Mouse (Mus musculus) midbrain, embryonic 11.5 days (tissue): ENCODE data around the gene Gm5475. TPM values are rescaled to one million over a fixed set of nuclear protein-coding genes. Genes with fewer than 3 reads are reported as not detected.

Experiments
- ATAC-seq: fragments of 200-750 bp; cut with Nextera tagmentation; 2 replicates; pipeline ENCODE4 v1.8.0; 2017; ENCODE audit warnings: moderate TSS enrichment, moderate library complexity; ENCODE audit not compliant: low FRiP score
- DNase-seq: peaks from one replicate; pipeline ENCODE4 v3.0.0; 2015; ENCODE audit warnings: low spot score; ENCODE audit errors: missing footprints
- H3K27ac ChIP-seq: fragments of 300-500 bp; sonication (generic); 2 replicates; pipeline ENCODE4 v1.5.1; 2014; ENCODE audit warnings: low read depth, low read length
- H3K27me3 ChIP-seq: fragments of 300-500 bp; sonication (generic); 2 replicates; pipeline ENCODE4 v1.6.1; 2014; ENCODE audit warnings: mild to moderate bottlenecking, low read length, moderate library complexity, mixed read lengths; ENCODE audit not compliant: control insufficient read depth, insufficient read depth
- H3K36me3 ChIP-seq: fragments of 300-500 bp; sonication (generic); 2 replicates; pipeline ENCODE4 v1.6.1; 2014; ENCODE audit warnings: mild to moderate bottlenecking, low read length, moderate library complexity, mixed read lengths; ENCODE audit not compliant: control insufficient read depth, insufficient read depth
- H3K4me1 ChIP-seq: fragments of 300-500 bp; sonication (generic); 2 replicates; pipeline ENCODE4 v1.6.1; 2014; ENCODE audit warnings: low read length; ENCODE audit not compliant: control insufficient read depth, insufficient read depth
- H3K4me2 ChIP-seq: fragments of 300-500 bp; sonication (generic); 2 replicates; pipeline ENCODE4 v1.6.1; 2014; ENCODE audit warnings: mild to moderate bottlenecking, moderate library complexity
- H3K4me3 ChIP-seq: fragments of 300-500 bp; sonication (generic); 2 replicates; pipeline ENCODE4 v1.5.1; 2014; ENCODE audit warnings: low read depth, low read length
- H3K9ac ChIP-seq: fragments of 300-500 bp; sonication (generic); 2 replicates; pipeline ENCODE4 v1.6.1; 2014; ENCODE audit warnings: low read length
- H3K9me3 ChIP-seq: fragments of 300-500 bp; sonication (generic); 2 replicates; pipeline ENCODE4 v1.6.1; 2016; ENCODE audit warnings: low read length; ENCODE audit not compliant: control insufficient read depth
- WGBS: fragments of 180-500 bp; shearing (Covaris S2); extraction: QIAGEN DNeasy Blood & Tissue Kit; methylation state at CpG from one replicate; pipeline ENCODE4 v1.1.7; 2014; 5-methylcytosine and 5-hydroxymethylcytosine counted together
- polyA plus RNA-seq: library from polyadenylated mRNA; unstranded; fragments of >200 nt; fragmentation: Nextera tagmentation; extraction: Ambion mirVana; gene quantifications from 2 replicates; pipeline ENCODE4 v1.2.1, GENCODE M21; 2014

Gene Gm5475
- polyA plus RNA-seq, 1 experiment from 2014 or later = not detected

DNA sequence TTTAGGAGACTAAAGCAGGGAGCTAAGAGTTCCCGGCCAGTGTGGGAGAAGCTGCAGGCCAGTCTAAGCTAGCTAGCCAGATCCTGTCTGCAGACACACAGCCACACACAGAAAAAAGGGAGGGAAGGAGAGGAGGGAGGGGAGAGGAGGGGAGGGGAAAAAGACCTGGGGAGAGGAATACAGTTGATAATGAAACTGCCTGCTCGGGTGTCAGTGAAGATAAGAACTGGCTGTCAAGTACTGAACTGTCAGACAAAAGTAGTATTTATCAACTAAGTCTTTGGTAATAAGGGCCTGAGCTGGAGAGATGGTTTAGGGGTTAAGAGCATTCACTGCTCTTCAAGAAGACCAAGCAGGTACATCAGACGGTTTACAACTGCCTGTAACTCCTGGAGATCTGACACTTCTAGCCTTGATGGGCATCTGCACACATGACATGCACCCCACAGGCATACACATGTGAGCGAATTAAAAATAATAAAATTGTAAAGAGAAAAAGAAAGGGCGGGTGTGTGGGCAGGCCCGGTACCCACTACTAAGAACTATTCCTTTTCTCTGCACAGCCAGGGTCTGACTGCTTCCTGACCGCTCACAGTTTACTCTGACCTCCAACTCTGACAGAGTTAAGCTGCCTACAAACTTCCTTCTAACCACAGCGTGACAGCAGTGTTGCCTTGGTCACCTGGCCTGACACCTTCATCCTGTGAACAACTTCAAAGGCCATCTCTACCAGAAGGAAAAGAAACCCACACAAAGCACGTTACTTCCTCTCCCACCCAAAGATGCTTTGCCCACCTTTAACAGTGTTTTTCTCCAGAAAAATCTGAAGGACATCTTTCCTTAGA lies 1.8 kb upstream of the Gm5475 start:
- DNase-seq (no peak), ATAC-seq (no peak)
- Histone ChIP-seq H3K27ac (no peak overlapping the region), H3K9ac (no peak overlapping the region), H3K4me3 (no peak overlapping the region), H3K27me3 (peaks cover 15% of the 10 kb centered on the region), H3K4me1 (peaks cover 16% of the 10 kb centered on the region), H3K9me3 (no peaks in the 10 kb centered on the region), H3K36me3 (no peaks in the 10 kb centered on the region), H3K4me2 (no peak overlapping the region)
- WGBS = 69% methylated on average over 9 of the region's 9 CpGs

DNA sequence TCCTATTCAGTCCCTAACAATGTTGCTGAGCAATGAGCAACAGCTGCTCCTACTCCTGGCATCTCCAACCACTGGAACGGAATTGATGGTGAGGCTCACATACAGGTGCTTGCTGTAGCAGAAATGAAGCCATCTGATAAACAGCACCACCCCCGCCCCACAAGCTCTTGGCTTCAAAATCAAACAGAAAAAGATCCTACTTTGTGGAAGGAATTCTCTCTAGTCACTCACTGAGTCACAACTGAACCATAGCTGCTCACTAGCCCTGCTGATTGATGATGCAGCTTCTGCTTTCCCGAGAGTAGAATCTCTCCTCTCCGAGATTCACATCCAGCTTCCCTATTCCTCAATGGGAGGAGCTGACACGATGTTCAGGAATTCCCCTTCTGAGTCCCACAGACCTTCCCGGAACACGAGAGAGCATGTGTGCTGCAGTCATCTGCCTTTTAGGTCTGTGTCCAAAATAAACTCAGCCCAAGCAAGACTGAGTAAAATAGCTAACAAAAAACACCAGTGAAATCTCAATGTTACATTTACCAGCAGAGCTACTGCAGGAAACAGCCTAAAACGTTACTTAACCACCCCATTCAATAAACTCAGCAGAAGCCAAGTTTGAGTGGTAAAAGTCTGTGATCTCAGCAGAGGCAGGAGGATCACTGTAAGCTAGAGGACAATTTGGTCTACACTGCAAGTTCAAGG lies 739 bp upstream of the Gm5475 start:
- Histone ChIP-seq H3K4me1 (peaks cover 16% of the 10 kb centered on the region), H3K9me3 (no peaks in the 10 kb centered on the region), H3K4me2 (peak overlapping the region; percentile 86; the same call in 1 of the 2 replicates), H3K4me3 (peak overlapping the region; percentile 97; the same call in 1 of the 2 replicates), H3K27me3 (peaks cover 17% of the 10 kb centered on the region), H3K9ac (peak overlapping the region; percentile 40), H3K36me3 (no peaks in the 10 kb centered on the region), H3K27ac (no peak overlapping the region)
- no peak for DNase-seq
- 57% methylated on average over 8 of the region's 8 CpGs for WGBS
- ATAC-seq = no peak

DNA sequence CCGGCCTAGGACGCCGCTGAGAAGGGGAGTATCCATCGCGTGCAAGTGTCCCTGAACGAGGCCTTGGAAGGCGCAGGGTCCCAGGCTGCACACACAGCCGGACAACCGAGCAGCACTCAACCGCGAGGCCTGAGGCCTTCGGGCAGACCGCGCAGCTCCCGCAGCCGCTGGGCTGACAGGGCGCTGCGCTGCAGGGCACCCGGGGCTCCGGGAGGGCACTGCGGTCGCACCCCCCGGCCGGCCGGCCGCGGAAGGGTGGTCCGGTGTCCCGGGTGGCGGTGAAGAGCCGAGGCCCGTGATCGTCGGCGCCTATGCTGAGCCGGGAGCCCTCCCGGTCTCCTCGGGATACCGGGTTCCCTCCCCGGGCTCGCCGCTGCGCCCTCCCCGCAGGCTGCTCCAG lies 529 bp downstream of the Gm5475 start:
- peaks cover 17% of the 10 kb centered on the region for H3K27me3 ChIP-seq
- DNase-seq (peak; percentile 94), ATAC-seq (peak; percentile 58)

DNA sequence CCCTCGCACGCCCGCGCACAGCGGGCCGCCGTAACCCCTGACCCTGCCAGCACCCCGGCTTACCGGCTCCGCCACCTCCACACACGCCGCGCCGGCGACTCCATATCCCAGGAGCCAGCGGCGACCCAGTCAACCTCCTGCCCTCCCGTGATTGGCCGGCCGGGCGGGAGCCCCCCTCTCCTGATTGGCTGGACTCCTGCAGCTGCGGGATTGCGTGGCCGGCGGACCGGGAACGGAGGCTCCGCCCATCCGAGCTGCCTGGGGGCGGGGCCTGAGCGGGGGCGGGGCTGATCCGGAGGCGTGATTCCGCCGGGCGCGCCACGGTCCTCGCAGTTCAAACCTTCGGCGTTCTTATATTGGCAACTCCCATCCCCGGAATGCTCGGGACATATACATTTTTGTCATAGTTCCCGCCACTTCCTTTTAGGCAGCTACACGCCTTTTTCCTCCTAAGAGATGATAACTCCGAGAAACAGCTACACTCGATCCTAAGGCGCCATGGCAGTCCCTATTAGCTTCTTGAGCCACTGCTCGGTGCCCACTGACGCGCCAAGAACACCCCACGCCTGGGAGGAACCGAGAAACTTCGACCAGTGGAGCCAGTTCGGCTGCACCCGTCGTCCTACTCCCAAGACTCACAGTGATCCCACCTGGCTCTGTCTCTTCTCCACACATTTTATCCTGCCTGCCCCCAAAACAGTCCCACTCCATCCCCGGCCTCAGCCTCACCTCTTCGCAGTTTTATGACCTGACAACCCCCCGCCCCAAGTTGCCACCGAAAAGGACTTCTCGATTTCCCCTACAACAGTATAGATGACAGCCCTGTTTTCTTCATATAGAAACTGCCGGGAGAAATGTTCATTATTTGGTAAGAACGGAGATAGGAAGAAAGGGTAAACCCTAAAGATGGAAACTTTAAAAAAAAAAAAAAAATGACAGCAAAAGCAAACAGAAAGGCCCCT lies 1.2 kb downstream of the Gm5475 start:
- peak; percentile 99 for DNase-seq
- WGBS = 1% methylated on average over 65 of the region's 65 CpGs
- H3K9ac ChIP-seq = peak overlapping the region; percentile 94
- H3K27ac ChIP-seq = no peak overlapping the region
- H3K9me3 ChIP-seq = no peaks in the 10 kb centered on the region
- H3K27me3 ChIP-seq = peaks cover 17% of the 10 kb centered on the region
- no peaks in the 10 kb centered on the region for H3K36me3 ChIP-seq
- ATAC-seq = peak; percentile 99
- H3K4me2 ChIP-seq = peak overlapping the region; percentile 86
- H3K4me3 ChIP-seq = peak overlapping the region; percentile 97
- peaks cover 16% of the 10 kb centered on the region for H3K4me1 ChIP-seq

More for the DNA sequence above, 529 bp downstream of the Gm5475 start:
- peak overlapping the region; percentile 97 for H3K4me3 ChIP-seq
- H3K4me1 ChIP-seq = peaks cover 16% of the 10 kb centered on the region
- no peaks in the 10 kb centered on the region for H3K9me3 ChIP-seq
- peak overlapping the region; percentile 86 for H3K4me2 ChIP-seq
- under 1% methylated on average over 37 of the region's 44 CpGs for WGBS
- no peak overlapping the region for H3K27ac ChIP-seq
- H3K36me3 ChIP-seq = no peaks in the 10 kb centered on the region
- peak overlapping the region; percentile 94 for H3K9ac ChIP-seq

DNA sequence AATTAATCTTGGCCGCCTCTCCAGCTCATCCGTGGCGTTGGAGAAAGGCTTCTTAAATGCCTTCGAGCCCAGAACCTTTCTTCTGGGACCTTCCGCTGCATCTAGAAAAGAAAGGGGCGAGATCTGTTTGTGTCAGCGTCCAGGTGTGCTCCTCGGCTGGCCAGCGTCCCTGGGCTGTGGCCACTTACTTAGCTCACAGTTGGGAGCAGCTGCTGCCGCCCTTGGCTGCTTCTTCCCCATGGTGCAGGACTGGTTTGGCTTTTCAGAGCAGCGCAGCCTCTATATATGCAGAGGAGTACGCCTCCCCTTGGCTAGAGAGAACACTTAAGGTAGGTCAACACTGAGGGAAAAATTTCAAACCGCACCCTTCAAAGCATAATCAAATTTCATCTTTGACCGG lies 2.0 kb downstream of the Gm5475 start:
- Histone ChIP-seq H3K4me1 (peaks cover 16% of the 10 kb centered on the region), H3K27ac (no peak overlapping the region), H3K27me3 (peaks cover 17% of the 10 kb centered on the region), H3K9ac (no peak overlapping the region; the same call in 1 of the 2 replicates), H3K4me3 (peak overlapping the region; percentile 97; the same call in 1 of the 2 replicates), H3K4me2 (peak overlapping the region; percentile 86), H3K36me3 (no peaks in the 10 kb centered on the region), H3K9me3 (no peaks in the 10 kb centered on the region)
- no peak for ATAC-seq
- WGBS = 5% methylated on average over 14 of the region's 14 CpGs
- DNase-seq = peak; percentile 91

DNA sequence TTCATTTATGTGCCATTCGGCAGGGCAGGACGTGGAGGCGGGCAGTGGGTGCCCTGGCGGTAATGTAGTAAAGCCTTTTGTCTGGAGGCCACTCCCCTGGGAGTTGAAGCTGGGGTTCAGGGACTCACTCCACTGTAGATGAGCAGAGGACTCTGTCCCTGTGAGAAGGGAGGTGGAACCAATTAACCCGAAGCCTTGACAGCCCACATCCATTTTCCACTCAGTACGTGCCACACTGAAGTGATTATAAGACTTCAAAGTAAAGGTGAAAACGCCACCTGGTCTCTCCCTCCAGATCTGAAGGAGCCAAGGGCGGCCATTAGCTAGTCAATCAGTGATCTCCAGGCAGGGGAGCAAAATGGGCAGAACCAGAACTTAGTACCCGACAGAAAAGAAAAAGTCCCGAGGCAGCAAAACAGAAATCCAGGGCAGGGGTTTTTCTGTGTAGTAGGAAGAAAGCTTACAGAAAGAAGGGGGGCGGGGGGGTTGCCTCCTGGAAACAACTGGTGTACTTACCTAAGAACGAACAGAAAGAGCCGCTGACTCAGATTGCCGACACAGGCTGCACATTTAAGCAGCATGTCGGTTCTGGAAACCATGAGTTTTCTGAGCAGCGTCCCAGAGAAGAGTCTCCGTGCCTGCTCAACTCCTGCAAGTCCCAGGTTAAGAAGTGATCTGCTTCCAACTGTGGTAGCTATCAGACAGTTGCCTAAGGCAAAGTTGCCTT lies 2.6 kb downstream of the Gm5475 start, which contains the start of gene Slc11a2:
Gene Slc11a2 (minus strand): TSS at position 677 of the 727 bp plus-strand sequence.
- Histone ChIP-seq H3K36me3 (no peaks in the 10 kb centered on the region), H3K27ac (no peak within 1 kb of the TSS), H3K4me1 (peaks cover 16% of the 10 kb centered on the region), H3K27me3 (peaks cover 17% of the 10 kb centered on the region), H3K4me2 (peak within 1 kb of the TSS; percentile 86), H3K9me3 (no peaks in the 10 kb centered on the region), H3K4me3 (peak within 1 kb of the TSS; percentile 97; the same call in 1 of the 2 replicates), H3K9ac (no peak within 1 kb of the TSS)
- WGBS = 34% methylated on average over 17 of the region's 17 CpGs
- no peak for ATAC-seq
- no peak for DNase-seq

DNA sequence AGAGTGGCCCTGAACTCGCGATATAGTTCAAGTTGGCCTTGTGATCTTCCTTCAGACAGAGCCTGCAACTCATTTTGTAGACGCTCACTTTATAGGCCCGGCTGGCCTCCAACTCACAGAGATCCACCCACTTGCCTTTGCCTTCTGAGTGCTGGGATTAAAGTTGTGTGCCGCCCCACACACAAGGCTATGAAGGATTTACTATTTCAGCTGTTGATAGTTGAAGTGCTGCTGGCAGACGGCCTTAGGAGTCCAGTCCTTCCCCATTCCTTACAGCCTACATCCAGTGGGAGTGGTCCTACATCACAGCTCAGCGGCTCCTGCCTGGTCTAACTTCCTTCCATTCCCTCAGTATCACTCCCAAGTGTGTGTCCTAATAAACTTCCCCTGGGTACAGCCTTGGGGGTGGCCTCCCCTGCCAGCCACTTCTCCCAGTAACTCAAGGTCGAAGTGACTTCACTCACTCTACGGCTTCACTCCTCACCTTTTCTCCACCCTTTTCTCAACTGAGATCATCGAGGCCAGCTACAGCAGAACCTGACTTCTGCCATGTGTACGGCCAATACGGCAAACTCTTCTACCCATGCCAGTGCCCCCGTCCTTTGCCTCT lies 6.5 kb downstream of the Gm5475 start:
- peaks cover 8% of the 10 kb centered on the region for H3K4me1 ChIP-seq
- DNase-seq (no peak), ATAC-seq (no peak)
- H3K27ac ChIP-seq = no peak overlapping the region
- no peak overlapping the region for H3K4me2 ChIP-seq
- no peaks in the 10 kb centered on the region for H3K9me3 ChIP-seq
- WGBS = 83% methylated on average over 13 of the region's 13 CpGs
- peaks cover 17% of the 10 kb centered on the region for H3K27me3 ChIP-seq
- no peaks in the 10 kb centered on the region for H3K36me3 ChIP-seq
- no peak overlapping the region for H3K9ac ChIP-seq
- H3K4me3 ChIP-seq = no peak overlapping the region
